ENCODE assay signal across 14 mouse cellular contexts in the genomic region with DNA sequence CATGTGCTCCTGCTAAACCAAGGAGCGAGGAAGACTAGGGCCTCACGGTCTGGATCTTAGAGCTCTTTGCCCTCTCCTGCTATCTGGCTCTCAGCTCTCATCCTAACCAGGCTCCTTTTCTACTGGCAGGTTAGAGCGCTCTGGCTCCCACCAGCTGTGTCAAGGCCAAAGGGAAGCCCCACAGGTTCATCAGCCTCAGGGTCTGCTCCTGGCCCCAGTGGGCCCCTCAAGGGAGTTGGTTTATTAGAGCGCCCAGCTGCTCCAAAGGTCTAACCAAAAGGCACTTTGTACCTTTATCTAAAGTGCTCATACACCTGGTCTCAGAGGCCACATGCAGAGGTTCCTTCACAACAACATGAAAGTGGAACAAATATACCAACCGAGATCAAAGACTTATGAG.
"Had no signal": no experiment of that assay in that cellular context is flagged by ENCODE, and none has a peak within 500 bp of the region (broad histone marks: within the 10 kb centered on the region; RNA-seq: fewer than 3 reads in every experiment).

No protein-coding gene starts in this region.

- H3K27ac ChIP-seq: hindbrain, postnatal 0 days; layer of hippocampus, adult 2 months; limb, embryonic 12.5 days; lung, embryonic 15.5 days; macrophage had no signal

- H3K9me3 ChIP-seq: limb, embryonic 12.5 days; lung, embryonic 15.5 days; megakaryocyte, embryonic 14.5 days had no signal

- DNase-seq: kidney, adult 11 months; kidney, postnatal 10 days; kidney, postnatal 4 days; liver, postnatal 0 days; lung, postnatal 14 days; right cerebral cortex, postnatal 14 days; thymus, postnatal 14 days had no signal

- H3K4me2 ChIP-seq: limb, embryonic 12.5 days; lung, embryonic 15.5 days; midbrain, embryonic 11.5 days had no signal

- H3K4me3 ChIP-seq: layer of hippocampus, adult 2 months; limb, embryonic 12.5 days; lung, embryonic 15.5 days; megakaryocyte, embryonic 14.5 days had no signal

- ATAC-seq: hindbrain, postnatal 0 days; liver, postnatal 0 days had no signal

- H3K27me3 ChIP-seq: limb, embryonic 12.5 days; lung, embryonic 15.5 days; megakaryocyte, embryonic 14.5 days had no signal

- H3K9ac ChIP-seq: limb, embryonic 12.5 days; liver, postnatal 0 days; lung, embryonic 15.5 days had no signal
